Mouse (Mus musculus): Measurements from ENCODE around the gene Stk4.

Gene Stk4

GRCm38 (mm10) chr2:164081577-164081976 lies 11.5 kb downstream of the Stk4 start:
- no peak for DNase-seq

- DNase-seq: no peak
Measured at GRCm38 (mm10) chr2:164082175-164082574, 12.1 kb downstream of the Stk4 start.

GRCm38 (mm10) chr2:164083609-164084341 lies 13.7 kb downstream of the Stk4 start:
- peak; percentile 96 for DNase-seq

GRCm38 (mm10) chr2:164084342-164084700 lies 14.2 kb downstream of the Stk4 start:
- DNase-seq: peak; percentile 91

GRCm38 (mm10) chr2:164087416-164088017 lies 17.4 kb downstream of the Stk4 start:
- DNase-seq: no peak

- DNase-seq: no peak
Measured at GRCm38 (mm10) chr2:164089508-164089907, 19.4 kb downstream of the Stk4 start.

- no peak for DNase-seq
Measured at GRCm38 (mm10) chr2:164094152-164094551, 24.0 kb downstream of the Stk4 start.

GRCm38 (mm10) chr2:164098603-164099250 lies 28.6 kb downstream of the Stk4 start:
- peak; percentile 66 for DNase-seq

- DNase-seq: peak; percentile 49
Measured at GRCm38 (mm10) chr2:164101936-164102335, 31.8 kb downstream of the Stk4 start.

- peak; percentile 80 for DNase-seq
Measured at GRCm38 (mm10) chr2:164102366-164102765, 32.2 kb downstream of the Stk4 start.

- peak; percentile 89 for DNase-seq
Measured at GRCm38 (mm10) chr2:164103501-164103900, 33.4 kb downstream of the Stk4 start.

GRCm38 (mm10) chr2:164106287-164107035 lies 36.3 kb downstream of the Stk4 start:
- DNase-seq: peak; percentile 57

- peak; percentile 70 for DNase-seq
Measured at GRCm38 (mm10) chr2:164107125-164107874, 37.2 kb downstream of the Stk4 start.

- DNase-seq: peak; percentile 77
Measured at GRCm38 (mm10) chr2:164108501-164108900, 38.4 kb downstream of the Stk4 start.

- peak; percentile 91 for DNase-seq
Measured at GRCm38 (mm10) chr2:164111546-164111945, 41.4 kb downstream of the Stk4 start.

- peak; percentile 93 for DNase-seq
Measured at GRCm38 (mm10) chr2:164114051-164114450, 43.9 kb downstream of the Stk4 start.

GRCm38 (mm10) chr2:164115531-164115930 lies 45.4 kb downstream of the Stk4 start:
- peak; percentile 49 for DNase-seq

- peak; percentile 57 for DNase-seq
Measured at GRCm38 (mm10) chr2:164119503-164119902, 49.4 kb downstream of the Stk4 start.

- DNase-seq: no peak
Measured at GRCm38 (mm10) chr2:164123169-164123766, 53.1 kb downstream of the Stk4 start.

- no peak for DNase-seq
Measured at GRCm38 (mm10) chr2:164126533-164126955, 56.4 kb downstream of the Stk4 start.

GRCm38 (mm10) chr2:164127297-164127696 lies 57.2 kb downstream of the Stk4 start:
- no peak for DNase-seq
